Mouse (Mus musculus) lung, embryonic 14.5 days (tissue): ENCODE measurements around the gene Efl1. TPM values are rescaled to one million over a fixed set of nuclear protein-coding genes. Genes with fewer than 3 reads are reported as not detected.

Experiments
- ATAC-seq: fragments of 200-750 bp; cut with Nextera tagmentation; 2 replicates; pipeline ENCODE4 v1.8.0; 2017; ENCODE audit warnings: mild to moderate bottlenecking, moderate TSS enrichment, moderate library complexity; ENCODE audit not compliant: insufficient read depth
- DNase-seq: peaks from one replicate; pipeline ENCODE4 v3.0.0-alpha.2; 2015
- H3K27ac ChIP-seq: fragments of 300-500 bp; sonication (generic); 2 replicates; pipeline ENCODE4 v1.5.1; 2014; ENCODE audit warnings: low read depth, mild to moderate bottlenecking, moderate library complexity
- H3K27me3 ChIP-seq: fragments of 300-500 bp; sonication (generic); 2 replicates; pipeline ENCODE4 v1.6.1; 2014; ENCODE audit warnings: low read length, control low read depth; ENCODE audit not compliant: insufficient read depth
- H3K36me3 ChIP-seq: fragments of 300-500 bp; sonication (generic); 2 replicates; pipeline ENCODE4 v1.6.1; 2014; ENCODE audit warnings: control low read depth; ENCODE audit not compliant: insufficient read depth
- H3K4me1 ChIP-seq: fragments of 300-500 bp; sonication (generic); 2 replicates; pipeline ENCODE4 v1.6.1; 2014; ENCODE audit warnings: antibody characterized with exemption, control low read depth; ENCODE audit not compliant: insufficient read depth
- H3K4me2 ChIP-seq: fragments of 300-500 bp; sonication (generic); 2 replicates; pipeline ENCODE4 v1.6.1; 2014; ENCODE audit warnings: mild to moderate bottlenecking
- H3K4me3 ChIP-seq: fragments of 300-500 bp; sonication (generic); 2 replicates; pipeline ENCODE4 v1.5.1; 2014; ENCODE audit warnings: low read depth, low read length
- H3K9ac ChIP-seq: fragments of 300-500 bp; sonication (generic); 2 replicates; pipeline ENCODE4 v1.6.1; 2014
- H3K9me3 ChIP-seq: fragments of 300-500 bp; sonication (generic); 2 replicates; pipeline ENCODE4 v1.6.1; 2016; ENCODE audit warnings: low read depth, low read length, control low read depth
- CTCF ChIP-seq: IDR thresholded peaks from 2 replicates; pipeline ENCODE4 v1.5.1; 2016; ENCODE audit warnings: antibody characterized with exemption, low read depth
- WGBS: fragments of 180-500 bp; shearing (Covaris S2); extraction: QIAGEN DNeasy Blood & Tissue Kit; methylation state at CpG from one replicate; pipeline ENCODE4 v1.1.7; 2014; 5-methylcytosine and 5-hydroxymethylcytosine counted together
- polyA plus RNA-seq: library from polyadenylated mRNA; unstranded; fragments of >200 nt; fragmentation: Nextera tagmentation; extraction: Ambion mirVana; gene quantifications from 2 replicates; pipeline ENCODE4 v1.2.1, GENCODE M21; 2014

The Efl1 gene
- polyA plus RNA-seq, 1 experiment from 2014 or later: 30.1 TPM

DNA sequence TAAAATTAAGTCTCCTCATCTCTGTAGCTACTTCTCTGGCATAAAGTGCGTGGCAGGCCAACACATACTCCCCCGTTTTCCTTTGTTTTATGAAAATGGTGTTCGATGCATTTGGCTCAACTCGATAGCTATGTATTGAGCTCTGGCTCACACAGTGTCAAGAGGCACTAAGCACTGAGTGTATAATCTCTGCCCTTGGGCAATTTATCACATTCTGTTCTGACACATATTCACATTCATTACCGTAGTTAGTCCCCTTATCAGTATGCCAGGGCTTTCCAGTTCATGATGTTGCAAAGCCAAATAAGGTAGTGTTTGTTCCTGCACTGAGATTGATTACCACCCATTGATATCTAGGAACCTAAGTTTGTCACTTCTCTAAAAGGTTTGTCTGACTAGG is 71.3 kb downstream of the Efl1 start:
- Histone ChIP-seq H3K4me1 (no peaks in the 10 kb centered on the region), H3K9ac (no peak overlapping the region), H3K9me3 (no peaks in the 10 kb centered on the region), H3K27ac (no peak overlapping the region), H3K27me3 (no peaks in the 10 kb centered on the region), H3K36me3 (no peaks in the 10 kb centered on the region), H3K4me2 (no peak overlapping the region), H3K4me3 (no peak overlapping the region)
- 61% methylated on average over 5 of the region's 5 CpGs for WGBS
- TF ChIP-seq CTCF: no peak
- ATAC-seq (no peak), DNase-seq (no peak)

DNA sequence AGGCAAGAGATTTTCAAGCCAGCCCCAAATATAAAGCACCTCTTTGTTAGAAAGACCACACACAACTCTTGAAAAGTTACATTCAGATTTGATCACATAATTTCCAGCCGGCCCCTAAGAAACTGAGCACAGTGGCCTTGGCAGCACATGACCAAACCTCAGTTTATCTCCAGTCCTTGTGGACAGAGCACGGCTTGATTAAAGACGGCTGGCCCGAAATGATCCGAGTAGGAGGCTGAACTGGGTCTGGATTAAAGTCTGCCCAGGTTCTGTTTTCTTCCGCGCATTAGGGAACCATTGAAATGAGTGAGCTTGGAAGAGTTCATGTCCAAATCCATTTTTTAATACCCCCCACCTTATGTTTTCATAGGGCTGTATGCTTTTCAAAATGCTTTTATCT is 72.1 kb downstream of the Efl1 start:
- Histone ChIP-seq H3K36me3 (no peaks in the 10 kb centered on the region), H3K27ac (no peak overlapping the region), H3K4me1 (no peaks in the 10 kb centered on the region), H3K27me3 (no peaks in the 10 kb centered on the region), H3K9me3 (no peaks in the 10 kb centered on the region), H3K4me2 (no peak overlapping the region), H3K4me3 (no peak overlapping the region), H3K9ac (no peak overlapping the region)
- ATAC-seq: no peak
- no peak for TF ChIP-seq CTCF
- no peak for DNase-seq
- 39% methylated on average over 7 of the region's 7 CpGs for WGBS

DNA sequence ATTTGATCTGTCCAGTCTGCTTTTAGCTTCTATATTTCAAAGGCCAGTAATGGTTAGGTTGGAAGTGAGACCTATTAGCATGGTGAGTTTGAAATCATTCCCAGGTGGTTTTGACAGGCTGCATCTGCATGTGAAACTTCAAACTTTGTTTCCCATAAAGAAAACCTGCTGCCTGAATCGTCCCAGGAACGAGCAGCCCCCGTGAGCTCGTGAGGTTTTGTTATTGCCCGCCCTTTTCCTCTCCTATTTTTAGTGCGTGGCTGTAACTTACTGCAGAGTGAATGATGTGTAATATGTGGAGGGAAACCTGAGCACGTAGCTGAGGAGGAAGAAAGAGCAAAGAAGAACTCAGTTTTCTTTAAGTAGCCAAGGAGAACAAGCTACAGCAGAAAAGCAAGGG is 72.5 kb downstream of the Efl1 start:
- Histone ChIP-seq H3K9ac (no peak overlapping the region), H3K27me3 (no peaks in the 10 kb centered on the region), H3K36me3 (no peaks in the 10 kb centered on the region), H3K4me3 (no peak overlapping the region), H3K4me1 (no peaks in the 10 kb centered on the region), H3K4me2 (no peak overlapping the region), H3K9me3 (no peaks in the 10 kb centered on the region), H3K27ac (no peak overlapping the region)
- DNase-seq (peak; percentile 25), ATAC-seq (no peak)
- WGBS: 23% methylated on average over 7 of the region's 7 CpGs
- no peak for TF ChIP-seq CTCF

DNA sequence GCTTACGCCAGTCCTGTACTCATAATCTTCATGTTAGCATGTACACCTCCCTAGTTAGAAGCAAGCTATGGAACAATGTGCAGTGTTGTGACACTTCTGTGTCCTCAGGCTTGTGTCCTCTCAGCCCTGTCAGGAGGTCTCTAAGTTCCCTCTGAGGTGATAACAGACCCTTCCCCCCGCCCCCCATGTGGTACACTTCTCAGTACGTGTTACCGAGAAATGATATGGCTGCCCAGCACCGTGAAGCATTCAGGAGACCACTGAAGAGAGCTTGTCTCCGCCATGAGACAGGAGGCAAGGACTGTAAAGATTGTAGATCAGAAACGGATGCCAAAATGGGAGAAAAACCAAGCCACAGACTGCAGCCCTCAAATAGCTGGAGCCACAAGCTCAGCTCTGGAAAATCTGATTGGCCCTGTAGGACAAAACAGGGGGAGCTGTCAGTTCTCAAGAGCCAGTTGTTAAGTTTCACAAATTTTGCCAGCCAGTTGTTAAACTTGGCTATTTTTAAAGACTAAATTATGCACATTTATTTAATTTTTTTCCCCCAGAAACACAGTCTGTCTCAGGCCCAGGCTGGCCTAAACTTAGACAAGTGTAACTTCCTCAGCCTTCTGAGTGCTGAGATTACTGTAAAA is 74.2 kb downstream of the Efl1 start:
- H3K4me1 ChIP-seq: no peaks in the 10 kb centered on the region
- H3K36me3 ChIP-seq: no peaks in the 10 kb centered on the region
- ATAC-seq (no peak), DNase-seq (no peak)
- H3K4me3 ChIP-seq: no peak overlapping the region
- TF ChIP-seq CTCF: no peak
- H3K4me2 ChIP-seq: no peak overlapping the region
- WGBS: 75% methylated on average over 7 of the region's 7 CpGs
- no peak overlapping the region for H3K27ac ChIP-seq
- no peak overlapping the region for H3K9ac ChIP-seq
- H3K27me3 ChIP-seq: no peaks in the 10 kb centered on the region
- H3K9me3 ChIP-seq: no peaks in the 10 kb centered on the region

DNA sequence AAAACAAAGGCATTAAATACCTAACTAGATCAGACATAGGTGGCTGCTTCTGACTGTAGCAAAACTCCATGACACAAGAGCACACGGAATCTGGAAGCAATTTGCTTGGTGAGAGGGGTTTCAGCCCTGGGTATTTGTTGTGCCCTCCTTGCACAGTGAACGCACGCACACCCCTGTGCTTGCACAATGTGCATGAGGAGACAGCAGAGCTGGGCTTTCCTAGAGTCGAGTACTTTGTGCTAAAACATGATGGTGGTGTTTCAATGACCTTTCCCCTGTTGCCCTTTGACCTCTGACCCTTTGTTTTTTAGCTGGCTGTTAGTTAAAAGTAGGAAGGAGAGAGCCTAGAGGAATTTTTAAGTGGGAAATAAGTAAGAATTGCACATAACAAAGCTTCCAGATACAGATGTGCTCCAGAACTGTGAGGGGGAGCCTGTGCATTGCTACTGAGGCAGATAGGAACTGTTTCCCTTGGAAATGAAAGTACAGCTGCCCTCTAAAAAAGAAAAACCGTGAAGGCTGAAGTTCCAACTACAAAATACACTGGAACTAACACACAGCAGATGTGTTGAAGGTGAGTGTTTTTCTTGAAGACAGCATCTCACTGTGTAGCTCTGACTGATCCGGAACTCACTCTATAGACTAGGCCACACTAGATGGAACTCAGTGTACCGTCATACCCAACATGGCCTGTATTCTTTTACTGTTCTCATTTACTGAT is 74.9 kb downstream of the Efl1 start:
- no peak for TF ChIP-seq CTCF
- DNase-seq (no peak), ATAC-seq (no peak)
- no peak overlapping the region for H3K4me3 ChIP-seq
- no peaks in the 10 kb centered on the region for H3K36me3 ChIP-seq
- H3K4me1 ChIP-seq: no peaks in the 10 kb centered on the region
- H3K9ac ChIP-seq: no peak overlapping the region
- no peaks in the 10 kb centered on the region for H3K27me3 ChIP-seq
- no peak overlapping the region for H3K27ac ChIP-seq
- 77% methylated on average over 7 of the region's 7 CpGs for WGBS
- H3K9me3 ChIP-seq: no peaks in the 10 kb centered on the region
- H3K4me2 ChIP-seq: no peak overlapping the region

DNA sequence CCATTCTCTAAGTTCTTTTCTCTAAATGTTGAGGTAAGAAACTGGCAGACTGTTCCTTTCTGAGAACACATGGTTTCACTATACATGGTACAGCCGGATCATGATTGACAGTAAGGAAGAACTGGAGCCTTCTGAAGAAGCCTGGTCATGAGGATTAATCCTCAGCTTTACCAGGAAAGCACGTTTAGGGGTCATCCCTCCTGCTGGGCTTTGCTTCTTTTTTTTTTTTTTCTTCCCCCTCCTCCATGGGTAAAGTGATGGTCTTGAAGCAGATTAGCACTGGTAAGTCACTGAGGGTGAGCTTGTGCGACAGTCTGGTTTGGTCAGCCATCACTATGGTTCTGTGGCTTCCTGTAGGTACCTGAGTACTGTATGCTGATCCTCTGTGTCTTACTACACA is 76.1 kb downstream of the Efl1 start:
- DNase-seq (no peak), ATAC-seq (no peak)
- H3K36me3 ChIP-seq: no peaks in the 10 kb centered on the region
- H3K4me3 ChIP-seq: no peak overlapping the region
- WGBS: 70% methylated on average over 3 of the region's 3 CpGs
- H3K27ac ChIP-seq: no peak overlapping the region
- H3K9me3 ChIP-seq: no peaks in the 10 kb centered on the region
- no peaks in the 10 kb centered on the region for H3K4me1 ChIP-seq
- no peak overlapping the region for H3K4me2 ChIP-seq
- H3K9ac ChIP-seq: no peak overlapping the region
- no peaks in the 10 kb centered on the region for H3K27me3 ChIP-seq
- TF ChIP-seq CTCF: no peak

DNA sequence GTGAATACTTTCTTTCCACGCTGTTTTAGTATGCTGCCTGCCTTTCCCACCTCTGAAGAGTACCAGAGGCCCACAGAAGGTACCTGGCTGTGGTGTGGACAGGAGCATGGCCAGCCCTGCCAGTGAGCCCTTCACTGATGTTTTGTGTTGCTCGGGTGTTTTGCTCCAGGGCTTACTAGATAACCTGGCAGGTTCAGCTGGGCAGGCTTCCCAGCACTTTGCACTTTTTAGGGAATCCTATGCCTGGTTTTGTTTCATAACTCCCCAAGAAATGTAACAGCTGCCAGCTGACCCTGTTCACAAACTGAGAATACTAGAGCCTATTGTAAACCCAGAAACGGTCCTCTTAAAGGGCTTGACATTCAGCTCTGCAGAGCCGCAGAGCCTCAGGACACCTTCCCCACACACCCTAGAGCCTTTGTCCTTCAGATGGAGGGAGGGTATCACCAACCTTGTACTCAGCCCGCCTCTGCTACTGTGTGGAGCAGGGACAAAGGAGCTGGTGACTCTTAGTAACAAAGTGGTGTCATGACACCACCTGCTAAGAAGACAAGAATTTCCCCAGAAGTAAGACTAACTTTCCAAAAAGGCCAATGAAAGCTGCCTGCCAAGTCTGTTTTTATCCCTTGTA is 76.7 kb downstream of the Efl1 start:
- Histone ChIP-seq H3K36me3 (no peaks in the 10 kb centered on the region), H3K27me3 (no peaks in the 10 kb centered on the region), H3K9me3 (no peaks in the 10 kb centered on the region), H3K9ac (no peak overlapping the region), H3K27ac (no peak overlapping the region; the same call in 1 of the 2 replicates), H3K4me2 (no peak overlapping the region), H3K4me1 (no peaks in the 10 kb centered on the region), H3K4me3 (no peak overlapping the region)
- ATAC-seq: no peak
- no peak for DNase-seq
- TF ChIP-seq CTCF: no peak
- WGBS: 57% methylated on average over 5 of the region's 5 CpGs
